Mouse (Mus musculus): ENCODE results near the gene Cfap70. TPM values are rescaled to one million over a fixed set of nuclear protein-coding genes. Genes with fewer than 3 reads are reported as not detected.
A peak's percentile ranks its signal among the peaks of the same experiment; 100 is the strongest.

Cfap70 gene
- polyA plus RNA-seq, 1 experiment from 2014 or later, result 0.24 TPM

DNA sequence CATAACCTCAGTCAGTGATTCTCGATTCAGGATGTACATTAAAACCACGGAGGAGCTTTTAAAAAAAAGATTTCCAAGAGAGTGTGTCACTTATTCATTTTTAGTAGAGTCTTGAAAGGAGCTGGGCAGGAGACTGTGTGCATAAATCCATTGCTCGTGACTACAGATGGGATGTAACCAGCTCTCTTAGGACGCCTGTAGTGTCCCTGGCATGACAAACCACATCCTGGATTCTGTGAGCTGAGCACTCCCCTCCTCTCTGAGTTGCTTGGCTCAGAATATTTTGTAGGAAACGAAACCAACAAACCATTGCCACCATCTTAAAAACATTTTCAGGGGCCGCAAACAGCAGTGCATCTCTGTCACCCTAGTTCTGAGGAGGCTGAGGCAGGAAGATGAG lies 15.1 kb downstream of the Cfap70 start:
- Histone ChIP-seq H3K27ac (ENCODE audit: low read depth, low read length) (no peak overlapping the region), H3K4me1 (ENCODE audit: control insufficient read depth, insufficient read depth, low read length) (no peaks in the 10 kb centered on the region), H3K9me3 (ENCODE audit: control insufficient read depth, low read length) (no peaks in the 10 kb centered on the region), H3K4me3 (ENCODE audit: low read depth, low read length) (no peak overlapping the region), H3K36me3 (ENCODE audit: control insufficient read depth, insufficient read depth, low read length) (no peaks in the 10 kb centered on the region), H3K9ac (ENCODE audit: low read length) (no peak overlapping the region), H3K27me3 (ENCODE audit: control insufficient read depth, insufficient read depth, low read length) (no peaks in the 10 kb centered on the region), H3K4me2 (ENCODE audit: low read depth) (no peak overlapping the region)
- no peak for ATAC-seq (ENCODE audit: insufficient read depth, low FRiP score, low TSS enrichment)
- DNase-seq (ENCODE audit: low spot score), result no peak
- WGBS, result 75% methylated on average over 6 of the region's 6 CpGs

DNA sequence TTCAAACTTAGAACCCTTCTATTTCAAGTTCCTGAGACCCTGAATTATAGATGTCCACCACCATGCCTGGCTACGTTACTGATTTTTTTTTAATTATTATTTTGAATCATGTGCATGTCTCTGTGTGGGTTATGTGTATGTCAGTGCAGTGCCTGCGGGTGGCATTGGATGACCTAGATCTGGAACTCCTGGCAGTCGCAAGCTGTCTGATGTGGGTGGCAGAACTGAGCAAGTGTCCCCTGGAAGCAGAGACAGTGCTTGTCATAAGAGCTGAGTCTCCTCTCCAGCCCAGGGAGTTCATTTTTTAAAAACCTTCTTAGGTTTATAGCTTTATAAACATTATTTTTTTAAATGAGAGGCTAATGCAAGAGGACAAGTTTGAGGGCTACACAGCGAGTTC lies 19.6 kb downstream of the Cfap70 start:
- ATAC-seq (ENCODE audit: insufficient read depth, low FRiP score, low TSS enrichment) (no peak), DNase-seq (ENCODE audit: low spot score) (no peak)
- Histone ChIP-seq H3K9me3 (ENCODE audit: control insufficient read depth, low read length) (no peaks in the 10 kb centered on the region), H3K27me3 (ENCODE audit: control insufficient read depth, insufficient read depth, low read length) (no peaks in the 10 kb centered on the region), H3K9ac (ENCODE audit: low read length) (no peak overlapping the region), H3K36me3 (ENCODE audit: control insufficient read depth, insufficient read depth, low read length) (no peaks in the 10 kb centered on the region), H3K4me1 (ENCODE audit: control insufficient read depth, insufficient read depth, low read length) (no peaks in the 10 kb centered on the region), H3K27ac (ENCODE audit: low read depth, low read length) (no peak overlapping the region), H3K4me2 (ENCODE audit: low read depth) (no peak overlapping the region), H3K4me3 (ENCODE audit: low read depth, low read length) (no peak overlapping the region)
- 85% methylated on average over 4 of the region's 4 CpGs for WGBS

DNA sequence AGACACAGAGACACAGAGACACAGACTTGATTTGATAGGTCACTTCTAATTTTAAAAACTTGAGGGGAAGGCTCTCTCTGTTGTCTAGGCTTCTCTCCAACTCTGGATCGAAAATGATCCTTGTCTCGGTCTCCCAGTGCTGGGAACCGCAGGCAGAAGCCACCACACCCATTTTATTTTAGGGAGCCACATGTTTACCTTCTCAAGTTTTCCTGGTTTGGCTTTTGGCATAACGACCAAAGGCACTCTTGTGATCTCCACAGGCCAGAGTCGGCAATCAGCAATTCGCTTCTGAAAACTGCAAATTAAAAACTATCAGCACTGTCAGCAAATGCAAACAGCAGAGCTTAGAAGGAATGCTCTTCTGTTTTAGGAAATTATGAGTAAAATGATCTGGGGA lies 20.3 kb downstream of the Cfap70 start:
- ATAC-seq (ENCODE audit: insufficient read depth, low FRiP score, low TSS enrichment), result no peak
- no peak overlapping the region for H3K4me3 ChIP-seq (ENCODE audit: low read depth, low read length)
- 86% methylated on average over 6 of the region's 6 CpGs for WGBS

DNA sequence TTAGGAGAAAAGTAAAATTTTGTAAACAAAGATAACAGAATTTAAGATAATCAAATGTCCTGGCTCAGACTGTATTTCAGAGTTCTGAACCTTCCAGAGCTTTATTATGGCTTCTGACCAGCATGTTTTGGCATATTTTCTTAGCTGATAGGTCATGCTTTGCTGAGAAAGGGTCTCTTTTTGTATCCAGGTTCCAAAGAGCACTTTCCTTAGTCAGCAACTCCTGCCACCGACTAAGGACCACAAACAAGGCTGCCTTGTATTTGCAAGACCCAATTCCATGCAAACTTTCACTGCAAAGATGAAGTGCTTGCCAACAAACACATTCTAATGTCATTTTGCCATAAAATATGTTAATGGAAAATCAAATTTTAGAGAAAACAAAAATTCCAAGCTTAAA lies 22.2 kb downstream of the Cfap70 start:
- no peak overlapping the region for H3K4me2 ChIP-seq (ENCODE audit: low read depth)
- ATAC-seq (ENCODE audit: insufficient read depth, low FRiP score, low TSS enrichment) (no peak), DNase-seq (ENCODE audit: low spot score) (no peak)
- no peaks in the 10 kb centered on the region for H3K9me3 ChIP-seq (ENCODE audit: control insufficient read depth, low read length)
- no peaks in the 10 kb centered on the region for H3K27me3 ChIP-seq (ENCODE audit: control insufficient read depth, insufficient read depth, low read length)
- no peak overlapping the region for H3K4me3 ChIP-seq (ENCODE audit: low read depth, low read length)
- WGBS, result 69% methylated on average over 1 of the region's 1 CpGs
- no peak overlapping the region for H3K27ac ChIP-seq (ENCODE audit: low read depth, low read length)
- no peak overlapping the region for H3K9ac ChIP-seq (ENCODE audit: low read length)
- no peaks in the 10 kb centered on the region for H3K36me3 ChIP-seq (ENCODE audit: control insufficient read depth, insufficient read depth, low read length)
- H3K4me1 ChIP-seq (ENCODE audit: control insufficient read depth, insufficient read depth, low read length), result no peaks in the 10 kb centered on the region

More for the DNA sequence above, 20.3 kb downstream of the Cfap70 start:
- Histone ChIP-seq H3K27ac (ENCODE audit: low read depth, low read length) (no peak overlapping the region), H3K9ac (ENCODE audit: low read length) (no peak overlapping the region), H3K36me3 (ENCODE audit: control insufficient read depth, insufficient read depth, low read length) (no peaks in the 10 kb centered on the region), H3K9me3 (ENCODE audit: control insufficient read depth, low read length) (no peaks in the 10 kb centered on the region), H3K4me2 (ENCODE audit: low read depth) (no peak overlapping the region), H3K4me1 (ENCODE audit: control insufficient read depth, insufficient read depth, low read length) (no peaks in the 10 kb centered on the region), H3K27me3 (ENCODE audit: control insufficient read depth, insufficient read depth, low read length) (no peaks in the 10 kb centered on the region)
- no peak for DNase-seq (ENCODE audit: low spot score)

DNA sequence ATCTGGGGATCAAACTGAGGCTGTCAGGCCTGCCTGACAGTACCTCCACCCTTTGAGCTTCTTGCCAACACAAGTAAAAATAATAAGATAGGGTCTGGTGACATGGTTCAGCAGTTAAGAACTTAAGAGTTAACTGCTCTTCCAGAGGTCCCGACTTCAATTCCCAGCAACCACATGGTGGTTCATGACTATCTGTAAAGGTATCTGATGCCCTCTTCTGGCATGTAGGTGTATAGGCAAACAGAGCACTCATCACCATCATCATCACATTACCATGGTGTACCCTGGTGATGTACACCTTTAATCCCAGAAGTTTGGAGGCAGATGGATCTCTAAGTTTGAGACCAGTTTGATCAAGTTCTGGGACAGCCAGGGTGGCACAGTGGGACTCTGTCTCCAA lies 23.4 kb downstream of the Cfap70 start:
- no peak for DNase-seq (ENCODE audit: low spot score)
- H3K9ac ChIP-seq (ENCODE audit: low read length), result no peak overlapping the region
- no peaks in the 10 kb centered on the region for H3K4me1 ChIP-seq (ENCODE audit: control insufficient read depth, insufficient read depth, low read length)

DNA sequence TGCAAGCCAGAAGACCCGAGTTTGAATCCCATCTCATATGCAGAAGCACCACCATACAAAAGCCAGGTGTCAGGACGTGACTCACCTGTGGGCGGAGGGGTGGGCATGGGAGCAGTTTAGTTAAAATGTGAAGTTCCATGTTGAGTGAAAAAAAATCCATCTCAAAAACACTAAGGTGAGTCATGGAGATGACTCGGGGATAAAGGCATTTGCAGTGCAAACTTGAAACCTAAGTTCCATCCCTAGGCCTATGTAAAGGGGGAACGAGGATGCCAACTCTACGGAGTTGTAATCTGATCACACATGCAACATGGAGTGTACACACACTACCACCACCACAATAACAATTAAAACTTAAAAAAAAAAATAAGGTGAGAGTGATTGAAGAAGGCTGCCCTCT lies 29.0 kb downstream of the Cfap70 start:
- Histone ChIP-seq H3K27ac (ENCODE audit: low read depth, low read length) (no peak overlapping the region), H3K9ac (ENCODE audit: low read length) (no peak overlapping the region), H3K4me2 (ENCODE audit: low read depth) (no peak overlapping the region), H3K36me3 (ENCODE audit: control insufficient read depth, insufficient read depth, low read length) (no peaks in the 10 kb centered on the region), H3K4me3 (ENCODE audit: low read depth, low read length) (no peak overlapping the region), H3K4me1 (ENCODE audit: control insufficient read depth, insufficient read depth, low read length) (no peaks in the 10 kb centered on the region), H3K9me3 (ENCODE audit: control insufficient read depth, low read length) (no peaks in the 10 kb centered on the region), H3K27me3 (ENCODE audit: control insufficient read depth, insufficient read depth, low read length) (no peaks in the 10 kb centered on the region)
- WGBS, result 94% methylated on average over 6 of the region's 6 CpGs
- no peak for ATAC-seq (ENCODE audit: insufficient read depth, low FRiP score, low TSS enrichment)
- no peak for DNase-seq (ENCODE audit: low spot score)

More for the DNA sequence above, 23.4 kb downstream of the Cfap70 start:
- Histone ChIP-seq H3K4me2 (ENCODE audit: low read depth) (no peak overlapping the region), H3K9me3 (ENCODE audit: control insufficient read depth, low read length) (no peaks in the 10 kb centered on the region), H3K27me3 (ENCODE audit: control insufficient read depth, insufficient read depth, low read length) (no peaks in the 10 kb centered on the region), H3K36me3 (ENCODE audit: control insufficient read depth, insufficient read depth, low read length) (no peaks in the 10 kb centered on the region), H3K4me3 (ENCODE audit: low read depth, low read length) (no peak overlapping the region), H3K27ac (ENCODE audit: low read depth, low read length) (no peak overlapping the region)
- no peak for ATAC-seq (ENCODE audit: insufficient read depth, low FRiP score, low TSS enrichment)
- 41% methylated on average over 1 of the region's 1 CpGs for WGBS

DNA sequence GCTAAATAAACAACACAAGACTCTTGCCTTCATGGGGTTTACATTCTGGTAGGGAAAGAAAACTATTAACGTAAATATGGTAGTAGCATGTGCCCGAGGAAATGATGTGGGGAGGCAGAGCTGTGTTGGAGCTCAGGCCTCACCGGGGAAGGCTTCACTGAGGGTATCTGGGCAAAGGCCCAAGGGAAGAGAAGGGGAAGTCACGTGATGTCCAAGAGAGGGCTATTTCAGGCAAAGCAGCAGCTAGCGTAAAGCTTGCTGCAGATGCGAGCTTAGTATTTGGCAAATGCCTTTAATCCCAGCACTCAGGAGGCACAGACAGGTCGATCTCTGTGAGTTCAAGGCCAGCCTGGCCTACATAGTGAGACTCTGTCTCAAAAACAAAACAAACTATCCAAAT lies 29.8 kb downstream of the Cfap70 start:
- ATAC-seq (ENCODE audit: insufficient read depth, low FRiP score, low TSS enrichment) (no peak), DNase-seq (ENCODE audit: low spot score) (no peak)
- Histone ChIP-seq H3K4me3 (ENCODE audit: low read depth, low read length) (no peak overlapping the region), H3K4me2 (ENCODE audit: low read depth) (no peak overlapping the region), H3K27me3 (ENCODE audit: control insufficient read depth, insufficient read depth, low read length) (no peaks in the 10 kb centered on the region), H3K27ac (ENCODE audit: low read depth, low read length) (no peak overlapping the region), H3K36me3 (ENCODE audit: control insufficient read depth, insufficient read depth, low read length) (no peaks in the 10 kb centered on the region), H3K9me3 (ENCODE audit: control insufficient read depth, low read length) (no peaks in the 10 kb centered on the region), H3K4me1 (ENCODE audit: control insufficient read depth, insufficient read depth, low read length) (no peaks in the 10 kb centered on the region), H3K9ac (ENCODE audit: low read length) (no peak overlapping the region)
- 82% methylated on average over 7 of the region's 7 CpGs for WGBS

DNA sequence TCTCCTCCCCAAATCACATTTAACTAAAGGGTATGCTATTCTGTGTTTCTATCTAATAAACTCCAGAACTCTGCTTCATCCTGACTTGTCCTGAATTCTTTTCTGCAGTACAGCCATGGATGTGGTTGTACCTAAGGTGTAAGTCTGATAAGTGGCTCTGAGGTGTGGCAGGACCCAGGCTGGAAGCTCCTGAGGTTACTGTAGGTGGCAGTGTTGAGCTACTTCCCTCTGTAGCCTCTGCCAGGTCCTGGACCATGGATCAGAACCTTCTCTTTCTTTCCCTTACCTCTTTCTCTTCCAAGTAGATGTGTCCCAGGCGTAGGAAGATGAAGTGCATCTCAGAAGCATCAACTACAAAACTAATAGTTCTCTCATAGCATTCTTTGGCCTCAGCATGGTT lies 52.0 kb downstream of the Cfap70 start:
- DNase-seq (ENCODE audit: low spot score) (peak; percentile 23), ATAC-seq (ENCODE audit: insufficient read depth, low FRiP score, low TSS enrichment) (no peak)
- Histone ChIP-seq H3K4me1 (ENCODE audit: control insufficient read depth, insufficient read depth, low read length) (no peaks in the 10 kb centered on the region), H3K27ac (ENCODE audit: low read depth, low read length) (no peak overlapping the region), H3K27me3 (ENCODE audit: control insufficient read depth, insufficient read depth, low read length) (no peaks in the 10 kb centered on the region), H3K9ac (ENCODE audit: low read length) (no peak overlapping the region), H3K9me3 (ENCODE audit: control insufficient read depth, low read length) (no peaks in the 10 kb centered on the region), H3K4me3 (ENCODE audit: low read depth, low read length) (no peak overlapping the region), H3K36me3 (ENCODE audit: control insufficient read depth, insufficient read depth, low read length) (no peaks in the 10 kb centered on the region), H3K4me2 (ENCODE audit: low read depth) (no peak overlapping the region)
- 70% methylated on average over 1 of the region's 1 CpGs for WGBS

DNA sequence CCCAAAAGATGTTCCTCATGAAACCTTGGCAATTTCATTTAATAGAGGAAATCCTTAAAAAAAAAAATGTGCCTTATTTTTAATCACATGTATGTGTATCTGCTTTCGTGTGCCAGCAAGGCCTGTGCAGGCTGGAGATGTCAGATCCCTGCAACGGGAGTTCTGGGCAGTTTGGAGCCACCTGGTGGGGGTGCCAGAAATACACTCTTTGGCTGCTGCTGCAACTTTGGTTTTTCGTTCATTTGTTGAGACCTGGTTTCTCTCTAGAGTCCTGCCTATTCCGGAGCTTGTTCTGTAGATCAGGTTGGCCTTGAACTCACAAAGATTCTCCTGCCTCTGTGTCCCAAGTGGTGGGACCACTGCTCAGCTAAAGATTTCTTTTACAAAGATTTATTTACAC lies 53.2 kb downstream of the Cfap70 start:
- H3K9me3 ChIP-seq (ENCODE audit: control insufficient read depth, low read length), result no peaks in the 10 kb centered on the region
- DNase-seq (ENCODE audit: low spot score), result peak; percentile 24
- 53% methylated on average over 4 of the region's 4 CpGs for WGBS

More for the DNA sequence above, 53.2 kb downstream of the Cfap70 start:
- Histone ChIP-seq H3K9ac (ENCODE audit: low read length) (no peak overlapping the region), H3K36me3 (ENCODE audit: control insufficient read depth, insufficient read depth, low read length) (no peaks in the 10 kb centered on the region), H3K4me1 (ENCODE audit: control insufficient read depth, insufficient read depth, low read length) (no peaks in the 10 kb centered on the region), H3K27ac (ENCODE audit: low read depth, low read length) (no peak overlapping the region), H3K4me2 (ENCODE audit: low read depth) (no peak overlapping the region), H3K27me3 (ENCODE audit: control insufficient read depth, insufficient read depth, low read length) (no peaks in the 10 kb centered on the region), H3K4me3 (ENCODE audit: low read depth, low read length) (no peak overlapping the region)
- no peak for ATAC-seq (ENCODE audit: insufficient read depth, low FRiP score, low TSS enrichment)
